Mouse (Mus musculus) ovary, adult 18-20 months (tissue): ENCODE results near the gene Il13ra1.

Source experiments
- DNase-seq: peaks from one replicate; pipeline ENCODE4 v3.0.0; 2022; ENCODE audit warnings: low spot score, mixed read lengths

The Il13ra1 gene

GRCm38 (mm10) chrX:36111622-36112421 is at the start of gene Il13ra1:
TSS of gene Il13ra1 (plus strand) at chrX:36112110.
- peak; percentile 5 for DNase-seq

GRCm38 (mm10) chrX:36073997-36074396 is 37.9 kb upstream of the Il13ra1 start:
- DNase-seq: no peak

- DNase-seq: no peak
These were observed 34.7 kb upstream of the Il13ra1 start for GRCm38 (mm10) chrX:36077164-36077563.

- no peak for DNase-seq
These were observed 29.0 kb upstream of the Il13ra1 start for GRCm38 (mm10) chrX:36082917-36083316.

- no peak for DNase-seq
These were observed 23.2 kb upstream of the Il13ra1 start for GRCm38 (mm10) chrX:36088464-36089256.

- no peak for DNase-seq
These were observed 11.0 kb upstream of the Il13ra1 start for GRCm38 (mm10) chrX:36100883-36101282.

GRCm38 (mm10) chrX:36101318-36101717 is 10.6 kb upstream of the Il13ra1 start:
- no peak for DNase-seq

- DNase-seq: no peak
These were observed 3.3 kb upstream of the Il13ra1 start for GRCm38 (mm10) chrX:36108601-36109000.

GRCm38 (mm10) chrX:36112422-36112750 is 476 bp downstream of the Il13ra1 start:
- no peak for DNase-seq

- DNase-seq: no peak
These were observed 3.3 kb downstream of the Il13ra1 start for GRCm38 (mm10) chrX:36115171-36115570.

- DNase-seq: no peak
These were observed 17.3 kb downstream of the Il13ra1 start for GRCm38 (mm10) chrX:36129037-36129770.

- no peak for DNase-seq
These were observed 17.8 kb downstream of the Il13ra1 start for GRCm38 (mm10) chrX:36129771-36130108.

GRCm38 (mm10) chrX:36136346-36136745 is 24.4 kb downstream of the Il13ra1 start:
- no peak for DNase-seq

GRCm38 (mm10) chrX:36141994-36142639 is 30.2 kb downstream of the Il13ra1 start:
- no peak for DNase-seq

GRCm38 (mm10) chrX:36146746-36147145 is 34.8 kb downstream of the Il13ra1 start:
- no peak for DNase-seq

GRCm38 (mm10) chrX:36150100-36150499 is 38.2 kb downstream of the Il13ra1 start:
- no peak for DNase-seq

- no peak for DNase-seq
These were observed 44.8 kb downstream of the Il13ra1 start for GRCm38 (mm10) chrX:36156677-36157076.

GRCm38 (mm10) chrX:36161567-36161966 is 49.7 kb downstream of the Il13ra1 start:
- DNase-seq: no peak

- no peak for DNase-seq
These were observed 71.7 kb downstream of the Il13ra1 start for GRCm38 (mm10) chrX:36183625-36184024.

- no peak for DNase-seq
These were observed 74.1 kb downstream of the Il13ra1 start for GRCm38 (mm10) chrX:36186036-36186435.

- DNase-seq: no peak
These were observed 74.5 kb downstream of the Il13ra1 start for GRCm38 (mm10) chrX:36186443-36186842.

GRCm38 (mm10) chrX:36193951-36194350 is 82.0 kb downstream of the Il13ra1 start:
- DNase-seq: no peak
